Mouse (Mus musculus) left cerebral cortex, postnatal 25 days (tissue): ENCODE data around the gene Zmiz1. TPM values are rescaled to one million over a fixed set of nuclear protein-coding genes. Genes with fewer than 3 reads are reported as not detected.

Experiments
- DNase-seq, 2 experiments: peaks; one replicate each; pipeline ENCODE4 v3.0.0; 2022; ENCODE audit warnings: low spot score in 2 of 2, mixed read lengths in 1 of 2
- intact Hi-C: fragments of 180-260 bp; cut with DNase I; formaldehyde crosslinking; loops from one replicate; pipeline ENCODE4 v1.15.1; 2025
- total RNA-seq, 2 experiments: library from RNA; stranded (reverse); gene quantifications; 2 replicates each; pipeline ENCODE4 v1.2.3; 2021

The Zmiz1 gene
- total RNA-seq = 10 to 100 TPM; 85.1 to 95.2 TPM

DNA sequence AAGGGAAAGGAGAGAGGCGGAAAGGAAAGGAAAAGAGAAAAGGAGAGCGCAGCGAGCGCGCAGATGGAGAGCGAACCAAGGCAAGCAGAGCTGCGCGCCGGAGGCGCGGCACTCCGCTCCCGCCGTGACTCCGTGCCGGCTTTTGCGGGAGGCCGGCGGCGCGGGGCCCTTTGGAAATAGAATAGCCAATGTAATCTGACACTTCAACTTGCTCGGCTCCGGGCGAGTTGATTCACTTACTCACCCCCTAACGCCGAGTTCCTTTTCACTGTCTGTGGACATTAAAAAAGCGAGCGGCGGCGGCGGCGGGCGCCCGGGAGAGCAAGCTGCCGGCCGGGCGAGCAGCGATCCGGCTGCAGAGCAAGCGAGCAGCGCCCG lies at the start of gene Zmiz1:
TSS of gene Zmiz1 (plus strand) at position 170 of the 378 bp plus-strand sequence.
- peak; percentile 86 to 92 for DNase-seq
- intact Hi-C loops = loop anchor here (1.0 to 5.0 kb wide), 8 partner anchors 80 to 957 kb away; no protein-coding TSS in a partner anchor

DNA sequence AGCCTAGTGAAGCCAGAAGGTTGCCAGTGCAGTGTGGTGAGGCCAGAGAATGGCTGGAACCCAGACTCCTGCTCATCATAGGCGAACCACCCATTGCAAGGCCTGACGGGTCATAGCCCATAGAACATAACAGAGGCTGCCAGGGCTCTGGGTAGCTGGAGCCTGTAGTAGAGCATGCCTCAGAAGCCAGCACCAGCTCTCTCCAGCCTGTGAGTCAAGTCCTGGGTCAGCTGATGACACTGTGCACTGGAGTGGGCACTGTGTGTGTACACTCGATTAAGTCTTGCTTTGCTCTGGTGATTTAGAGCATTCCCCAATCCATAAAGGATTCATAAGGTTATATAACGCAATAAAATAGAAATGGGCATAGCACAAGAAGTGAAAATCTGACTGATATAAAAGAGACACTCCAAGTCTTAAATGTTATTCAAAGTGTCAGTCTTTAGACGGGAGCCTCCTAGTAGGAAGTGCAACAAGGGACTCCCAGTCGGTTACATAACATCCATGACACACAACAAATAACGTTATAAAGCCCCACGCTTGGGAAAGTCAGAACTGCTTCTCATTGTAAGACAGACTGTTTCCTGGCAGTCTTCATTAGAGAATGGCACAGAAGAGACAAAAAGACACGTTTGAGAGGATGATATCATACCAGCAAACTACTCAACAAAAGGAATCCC lies 47.0 kb upstream of the Zmiz1 start:
- intact Hi-C loops = no loop called here
- no peak for DNase-seq

DNA sequence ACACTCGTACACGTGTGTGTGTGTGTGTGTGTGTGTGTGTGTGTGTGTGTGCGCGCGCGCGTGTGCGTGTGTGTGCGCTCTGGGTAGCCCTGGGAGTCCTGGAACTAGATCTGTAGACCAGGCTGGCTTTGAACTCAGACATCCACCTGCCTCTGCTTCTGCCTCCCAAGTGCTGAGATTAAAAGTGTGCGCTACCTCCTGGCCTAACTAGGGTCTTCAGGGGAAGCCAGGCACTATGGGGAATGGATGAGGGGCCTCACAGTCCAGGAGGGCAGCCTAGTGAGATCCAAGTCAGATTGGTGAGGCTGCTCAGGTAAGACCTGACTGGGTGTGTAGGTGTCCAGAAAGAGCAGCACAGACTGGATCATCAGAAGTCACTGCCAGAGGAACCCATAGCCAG lies 46.2 kb upstream of the Zmiz1 start:
- intact Hi-C loops = no loop called here
- DNase-seq = no peak

DNA sequence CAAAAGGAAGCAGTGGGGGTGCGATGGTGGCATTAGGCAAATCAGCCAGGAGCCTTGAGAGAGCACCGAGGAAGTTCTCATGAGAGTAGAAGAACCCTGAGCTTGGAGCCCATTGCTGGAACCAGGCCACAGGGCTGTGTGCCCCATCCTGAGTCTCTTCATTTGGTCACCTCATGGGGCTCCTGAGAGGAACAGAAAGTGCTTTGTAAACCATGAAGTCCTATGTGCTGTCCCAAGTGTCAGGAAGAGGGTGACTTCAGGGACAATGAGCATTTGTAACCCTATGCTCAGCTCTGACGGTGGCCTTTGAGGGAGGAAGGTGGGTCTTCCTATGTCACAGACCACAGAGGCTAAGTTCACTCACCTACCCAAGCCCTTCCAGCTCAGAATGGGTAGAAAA lies 45.5 kb upstream of the Zmiz1 start:
- DNase-seq = no peak
- intact Hi-C loops = no loop called here

DNA sequence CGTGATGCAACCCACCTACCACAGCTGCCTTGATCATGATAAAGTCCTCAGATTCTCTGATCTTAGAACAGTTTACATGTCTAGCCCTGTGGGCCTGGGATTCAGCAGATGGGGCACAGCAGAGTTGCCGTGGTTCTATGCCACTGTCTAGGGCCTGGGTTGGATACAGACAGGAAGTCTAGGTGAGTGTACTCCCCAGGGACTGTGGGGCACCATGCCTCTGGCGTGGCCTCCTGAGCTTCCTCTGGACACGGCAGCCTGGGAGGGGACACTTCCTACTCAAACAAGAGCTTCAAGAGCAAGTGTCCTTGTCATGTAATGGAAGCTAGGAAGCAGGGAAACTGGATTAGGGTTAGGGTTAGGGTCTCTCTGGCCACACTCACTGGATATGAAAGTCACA lies 44.9 kb upstream of the Zmiz1 start:
- intact Hi-C loops = no loop called here

DNA sequence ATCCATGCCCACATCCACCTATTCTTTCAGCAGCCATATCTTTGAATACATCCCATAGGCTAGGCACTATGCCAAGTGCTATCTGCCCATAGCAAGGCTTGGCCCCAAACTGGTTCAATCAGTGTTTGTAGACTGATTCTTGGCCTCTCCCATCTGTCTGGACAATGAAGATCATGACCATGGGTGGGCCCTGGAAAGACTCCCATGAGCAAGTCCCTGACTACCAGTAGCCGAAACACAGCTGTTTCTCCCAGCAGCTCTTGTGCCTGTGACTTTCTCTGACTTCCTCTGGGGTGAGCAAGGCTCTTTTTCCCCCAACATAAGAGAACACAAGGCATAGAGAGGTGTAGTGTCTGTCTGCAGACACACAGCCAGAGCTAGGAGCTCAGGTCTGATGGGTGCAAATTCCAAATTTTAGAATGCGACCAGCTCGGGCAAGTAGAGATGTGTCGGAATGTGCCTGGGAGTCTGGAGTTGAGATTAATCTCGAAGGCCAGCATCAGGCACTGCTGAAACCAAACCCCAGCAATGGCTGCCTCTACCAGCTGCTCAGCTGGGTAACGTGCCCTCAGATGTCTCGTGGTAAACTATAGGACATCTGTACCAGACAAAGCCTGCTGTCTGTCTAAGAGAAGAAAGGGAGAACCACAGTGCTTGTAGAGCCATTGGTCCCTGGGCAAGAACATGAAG lies 38.8 kb upstream of the Zmiz1 start:
- intact Hi-C loops = no loop called here

More for the DNA sequence above, 44.9 kb upstream of the Zmiz1 start:
- DNase-seq = no peak

DNA sequence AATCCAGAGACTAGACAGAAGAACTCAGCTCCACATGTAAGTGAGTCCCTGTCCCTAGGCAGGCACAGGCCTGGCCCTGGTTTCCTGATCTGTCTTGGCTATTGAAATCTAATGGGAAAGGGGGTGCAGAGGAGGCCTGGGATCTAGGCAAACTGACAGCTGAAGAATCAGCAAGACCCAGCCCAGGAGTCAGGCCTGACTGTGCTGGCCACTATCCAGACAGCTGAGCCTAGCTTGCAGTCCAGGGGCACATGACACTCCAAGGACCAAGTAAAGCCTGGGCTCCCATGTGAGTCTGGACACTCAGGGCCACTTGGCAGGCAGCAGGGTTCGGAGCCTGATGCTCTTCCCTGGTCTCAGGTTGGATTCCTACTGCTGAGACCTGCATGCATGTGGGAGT lies 38.0 kb upstream of the Zmiz1 start:
- intact Hi-C loops = no loop called here
- no peak for DNase-seq

More for the DNA sequence above, 38.8 kb upstream of the Zmiz1 start:
- DNase-seq = no peak

DNA sequence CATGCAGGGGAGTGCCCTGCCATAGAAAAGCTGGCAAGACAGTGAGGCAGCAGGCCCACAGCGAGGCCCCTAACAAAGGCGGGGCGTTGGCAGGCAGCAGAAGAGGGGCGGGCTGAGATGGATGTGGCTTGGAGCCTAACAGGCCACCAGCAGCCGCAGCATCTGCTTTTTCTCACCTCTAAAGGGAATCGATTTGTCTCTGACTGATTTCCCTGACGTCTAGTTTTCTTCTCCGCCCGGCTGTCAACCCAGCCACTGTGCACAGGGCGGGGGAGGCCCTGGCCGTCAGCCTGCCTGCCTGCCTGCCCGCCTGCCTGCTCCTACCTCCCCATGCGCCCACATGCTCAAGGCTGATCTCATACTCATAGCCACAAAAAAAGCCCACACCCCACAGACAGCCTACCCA lies 37.4 kb upstream of the Zmiz1 start:
- peak; percentile 57 to 78 for DNase-seq
- intact Hi-C loops = no loop called here

DNA sequence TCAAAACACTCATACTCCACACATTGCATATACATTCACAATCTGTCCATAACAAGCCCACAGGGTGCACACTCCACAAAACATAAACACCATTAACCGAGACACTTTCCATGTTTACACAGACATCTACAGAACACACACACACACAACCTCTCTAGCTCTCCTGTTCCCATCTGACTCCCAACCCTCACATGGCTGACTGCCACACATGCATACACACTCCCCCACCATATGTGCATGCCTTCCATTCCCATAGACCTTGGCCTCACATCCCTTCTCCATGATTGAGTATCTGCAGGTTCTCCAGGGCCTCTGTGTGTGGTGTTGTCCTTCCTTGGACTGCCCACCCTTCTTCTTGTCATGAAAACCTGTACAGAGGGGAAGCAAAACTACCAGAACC lies 36.0 kb upstream of the Zmiz1 start:
- no peak for DNase-seq
- intact Hi-C loops = no loop called here

DNA sequence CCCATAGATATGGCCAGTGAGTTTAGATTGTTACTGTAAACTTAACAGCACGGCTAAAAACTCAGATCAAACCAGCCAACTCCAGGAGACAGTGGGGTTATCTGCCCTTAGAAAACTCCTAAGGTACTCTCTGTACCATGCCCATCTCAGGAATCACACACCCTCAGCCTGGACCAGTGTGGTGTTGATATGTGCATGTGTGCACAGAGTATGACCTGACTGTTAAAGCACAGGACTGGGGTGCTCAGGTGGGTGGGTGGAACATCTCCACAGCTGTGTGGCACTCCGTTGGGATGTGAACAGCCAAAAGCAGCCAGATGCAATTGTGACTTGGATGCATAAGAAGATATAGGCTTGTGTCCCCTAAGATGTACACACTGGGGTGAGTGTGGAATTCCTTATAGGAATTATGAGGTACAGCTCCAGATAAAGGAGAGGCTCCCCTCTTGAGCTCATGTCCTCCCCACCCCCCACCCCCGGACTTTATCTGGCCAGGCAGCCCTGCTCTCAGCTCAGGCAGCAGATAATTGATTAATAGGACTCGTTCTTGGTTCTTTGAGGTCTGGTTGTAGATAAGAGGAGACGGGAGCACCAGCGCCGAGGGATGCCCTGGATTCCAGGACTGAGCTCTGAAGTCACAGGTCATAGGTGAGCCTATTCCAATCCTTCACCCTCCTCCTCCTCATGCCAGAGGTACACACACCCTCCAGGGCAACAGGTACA lies 35.1 kb upstream of the Zmiz1 start:
- intact Hi-C loops = no loop called here
- no peak for DNase-seq

DNA sequence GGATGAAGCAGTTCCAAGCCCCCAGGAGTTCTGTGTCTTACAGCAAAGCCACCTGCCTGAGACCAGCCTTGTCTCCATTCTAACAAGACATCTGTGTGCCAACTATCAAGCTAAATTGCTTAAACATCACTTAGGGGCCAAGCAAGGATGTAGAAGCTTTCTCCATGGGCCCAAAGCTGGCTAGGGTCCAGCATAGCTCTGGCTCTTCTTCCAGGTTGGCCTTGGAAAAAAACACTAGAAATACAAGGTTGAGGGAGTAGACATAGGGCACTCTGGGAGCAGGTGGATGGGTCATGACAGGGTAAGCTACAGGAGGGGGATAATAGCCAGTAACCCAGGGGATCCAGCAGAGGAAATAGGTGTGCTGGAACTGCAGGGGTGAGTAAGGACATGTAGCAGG lies 20.7 kb upstream of the Zmiz1 start:
- no peak for DNase-seq
- intact Hi-C loops = no loop called here

DNA sequence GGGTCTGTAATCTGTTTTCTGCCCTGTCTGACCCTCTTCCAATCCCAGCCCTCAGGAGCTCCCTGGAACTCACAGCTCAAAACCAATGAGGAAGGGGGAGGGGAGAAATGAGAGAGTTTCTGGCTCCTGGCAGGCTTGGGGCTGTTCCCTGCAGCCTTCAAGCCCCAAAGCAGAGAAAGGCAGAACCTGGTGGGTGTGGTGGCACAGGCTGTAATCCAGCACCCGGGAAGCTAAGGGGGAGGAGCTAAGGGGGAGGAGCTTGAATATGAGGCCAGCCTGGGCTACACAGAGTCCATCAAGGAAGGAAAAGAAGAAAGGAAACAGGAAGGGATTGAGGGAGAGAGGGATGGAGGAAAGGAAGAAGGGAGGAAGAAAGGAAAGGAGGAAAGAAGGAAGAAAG lies 18.9 kb upstream of the Zmiz1 start:
- no peak for DNase-seq
- intact Hi-C loops = no loop called here

DNA sequence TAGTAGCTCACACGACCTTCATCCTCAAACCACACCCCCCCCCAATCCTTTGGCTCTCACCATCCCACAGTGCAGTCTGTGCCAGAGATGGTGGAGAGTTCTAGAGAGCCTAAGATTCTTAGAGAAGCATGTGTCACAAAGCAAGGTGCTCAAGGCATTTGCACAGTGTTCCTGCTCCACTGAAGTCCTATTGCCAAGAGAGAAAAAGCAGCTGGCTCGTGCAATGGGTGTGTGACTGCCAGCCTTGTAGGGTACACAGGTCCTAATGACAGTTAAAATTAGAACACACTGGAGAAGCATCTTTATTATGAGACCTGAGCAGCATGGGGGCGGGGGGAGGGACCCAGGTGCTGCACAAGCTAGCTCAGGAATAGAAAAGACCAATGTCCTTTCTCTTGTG lies 18.2 kb upstream of the Zmiz1 start:
- DNase-seq = no peak
- intact Hi-C loops = no loop called here

DNA sequence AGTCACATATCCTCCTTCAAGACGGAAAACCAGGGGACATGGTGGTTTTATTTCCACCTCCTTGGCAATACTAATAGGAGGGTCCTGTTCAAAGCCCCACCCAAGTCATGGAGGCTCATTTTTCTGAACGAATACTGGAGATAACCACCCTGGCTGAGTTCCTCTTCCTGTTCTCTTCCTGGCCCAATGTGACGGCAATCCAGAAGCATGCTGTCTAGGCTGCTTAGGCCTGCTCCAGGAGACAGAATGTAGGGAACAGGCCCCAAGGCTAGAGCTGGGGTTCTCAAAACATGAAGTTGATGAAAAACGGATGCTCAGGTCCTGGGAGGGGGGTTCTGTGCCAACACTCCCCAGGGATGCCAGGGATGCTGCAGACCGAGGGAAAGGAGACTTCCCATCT lies 17.5 kb upstream of the Zmiz1 start:
- intact Hi-C loops = no loop called here
- no peak for DNase-seq

DNA sequence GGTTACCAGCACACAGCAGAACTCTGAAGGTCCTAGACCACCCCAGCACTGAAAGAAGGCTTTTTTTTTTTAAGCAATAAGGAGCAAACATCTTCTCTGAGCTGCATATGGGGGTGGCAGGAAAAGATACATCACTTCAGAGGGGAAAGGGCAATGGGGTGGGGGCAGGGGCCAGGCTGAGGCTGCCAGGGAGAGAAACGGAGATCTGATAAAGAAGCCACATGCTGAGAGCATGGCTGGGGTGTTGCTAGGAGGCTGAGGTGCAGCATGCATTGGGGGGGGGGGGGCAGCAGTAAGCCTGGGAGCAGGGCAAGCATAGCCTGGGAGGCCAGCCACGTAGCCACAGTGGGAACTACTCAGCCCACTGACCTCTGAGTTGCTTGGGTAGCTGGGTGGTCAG lies 16.3 kb upstream of the Zmiz1 start:
- intact Hi-C loops = no loop called here

DNA sequence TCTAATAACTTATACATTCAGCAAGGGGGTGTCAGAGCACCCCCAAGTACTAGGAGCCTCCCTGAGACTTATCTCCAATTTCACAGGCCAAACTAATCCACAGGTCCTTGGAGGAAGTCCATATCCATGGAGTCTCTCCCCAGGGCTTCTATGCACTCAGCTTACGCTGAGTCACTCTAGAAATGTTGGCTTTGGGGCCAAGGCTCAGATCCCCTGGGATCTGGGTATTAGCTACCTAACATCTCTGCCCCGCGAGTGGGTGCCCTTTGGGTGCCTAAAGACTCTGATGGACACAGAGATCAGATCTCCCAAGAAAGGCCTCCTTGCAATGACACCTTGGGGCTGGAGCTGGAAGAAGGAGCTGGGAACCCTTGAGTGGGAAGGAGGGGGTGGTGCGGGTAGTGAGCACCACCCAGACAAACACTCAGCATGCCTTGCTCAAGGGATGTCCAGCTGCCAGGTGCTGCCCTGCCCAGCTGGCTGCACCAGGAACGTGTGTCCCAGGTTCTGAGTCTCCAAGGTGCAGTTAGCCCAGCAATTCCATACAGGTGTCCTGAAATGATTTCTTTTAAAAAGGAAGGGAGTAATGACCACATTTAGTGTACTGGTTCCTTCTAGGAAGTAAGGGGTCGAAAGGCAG lies 11.7 kb upstream of the Zmiz1 start:
- intact Hi-C loops = no loop called here
- DNase-seq = no peak

More for the DNA sequence above, 16.3 kb upstream of the Zmiz1 start:
- DNase-seq = no peak

DNA sequence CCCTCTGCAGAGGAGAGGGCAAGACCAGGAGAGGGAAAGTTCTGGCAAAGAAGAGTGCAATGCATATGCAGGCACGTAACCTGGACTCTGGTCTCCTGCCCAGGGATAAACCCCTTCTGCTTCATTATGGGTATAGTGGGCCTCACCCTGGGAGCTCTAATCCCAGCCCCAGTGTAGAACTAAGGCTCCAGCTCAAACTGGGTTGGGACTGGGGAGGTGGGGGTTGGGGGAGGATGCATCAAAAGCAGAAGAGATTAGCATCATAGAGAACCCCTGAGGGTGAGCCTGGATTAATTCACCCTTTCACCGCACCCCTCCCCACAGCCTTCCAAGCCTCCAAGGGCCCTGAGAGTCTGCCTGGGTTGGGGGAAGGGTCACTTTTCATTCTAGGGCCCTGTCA lies 10.5 kb upstream of the Zmiz1 start:
- DNase-seq = no peak
- intact Hi-C loops = no loop called here

DNA sequence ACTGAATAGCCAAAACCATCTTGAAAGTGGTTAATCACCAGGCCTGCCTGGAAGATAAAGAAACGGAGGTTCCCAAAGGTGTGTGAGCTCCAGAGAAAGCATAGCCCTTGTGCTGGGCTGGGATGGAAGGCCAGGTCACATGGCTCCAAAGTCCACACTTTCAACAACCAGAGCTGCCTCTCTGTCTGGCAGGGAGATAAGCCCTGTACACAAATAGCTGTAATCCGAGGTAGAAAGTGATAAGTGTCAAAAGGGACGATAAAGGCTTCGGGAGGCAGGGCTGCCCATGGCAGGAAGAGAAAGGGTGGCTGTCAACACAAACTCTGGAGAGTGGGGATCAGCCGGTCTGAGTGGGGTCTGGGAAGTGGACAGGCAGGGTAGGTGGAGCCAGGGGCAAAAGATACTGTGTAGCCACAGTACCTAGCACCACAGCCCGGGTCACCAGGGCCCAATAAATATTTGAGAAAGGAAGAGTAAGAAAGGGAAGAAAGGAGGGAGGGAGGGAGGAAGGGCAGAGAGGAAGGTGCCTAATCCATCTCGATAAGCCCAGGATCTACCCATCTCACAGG lies 7.8 kb upstream of the Zmiz1 start:
- intact Hi-C loops = no loop called here
- DNase-seq = no peak

DNA sequence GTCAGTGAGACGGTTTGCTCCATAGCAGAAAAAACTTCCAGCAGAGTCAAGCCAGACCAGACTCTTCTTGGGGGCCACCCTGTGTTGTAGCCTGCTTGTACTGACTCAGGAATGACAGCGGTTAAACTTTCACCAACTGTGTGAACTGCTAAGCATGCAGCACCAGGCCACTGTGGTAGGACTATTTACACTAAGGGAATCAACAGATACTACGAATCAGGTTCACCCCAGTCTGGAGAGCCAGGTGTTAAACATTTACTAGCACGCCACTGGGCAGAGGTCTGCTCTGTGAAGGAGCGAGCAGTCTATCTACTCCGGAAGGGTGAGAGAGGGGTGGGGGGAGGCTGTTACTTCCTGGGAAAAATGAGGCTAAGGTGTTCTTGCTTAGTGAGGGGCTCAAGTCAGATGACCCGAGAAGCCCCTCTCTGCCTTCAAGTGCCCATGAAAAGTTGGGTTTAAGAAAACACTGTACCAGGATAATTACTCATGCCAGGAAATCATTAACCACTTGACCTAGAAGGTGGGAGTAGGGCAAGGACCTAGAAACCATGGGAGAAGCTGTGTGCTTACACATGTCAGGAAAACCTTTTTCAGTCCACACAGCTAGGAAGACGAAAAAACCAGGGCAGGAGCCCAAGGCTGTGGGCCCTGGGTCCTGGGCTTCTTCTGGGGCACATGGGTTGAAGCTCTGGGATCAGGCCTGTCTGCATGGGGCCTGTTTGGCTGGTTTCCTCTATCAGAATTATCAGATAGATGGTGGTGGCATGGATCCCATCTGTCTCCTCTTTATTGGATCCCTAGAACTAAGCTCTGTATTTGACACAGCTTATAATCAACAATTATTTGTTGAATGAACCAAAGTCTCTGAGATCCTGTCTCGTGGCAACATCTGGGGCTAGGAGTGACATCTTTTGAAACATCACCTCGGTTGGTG lies 7.0 kb upstream of the Zmiz1 start:
- intact Hi-C loops = no loop called here
- no peak for DNase-seq
